Mouse (Mus musculus): Measurements from ENCODE around the gene Pitpnm1.

DNA sequence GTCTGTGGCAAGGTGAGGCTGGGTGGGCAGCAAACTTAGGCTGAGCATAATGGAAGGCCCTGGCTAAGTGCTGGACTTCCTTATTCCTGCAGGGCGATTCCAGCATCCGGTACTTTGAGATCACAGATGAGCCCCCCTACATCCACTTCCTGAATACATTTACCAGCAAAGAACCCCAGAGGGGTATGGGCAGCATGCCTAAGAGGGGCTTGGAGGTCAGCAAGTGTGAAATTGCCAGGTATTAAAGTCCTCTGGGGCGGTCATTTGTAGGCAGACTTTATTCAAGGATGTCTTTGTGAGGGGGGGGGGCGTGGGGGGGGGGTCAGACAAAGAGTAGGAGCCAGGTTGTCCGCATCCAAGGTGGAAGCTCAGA lies 51.7 kb downstream of the Pitpnm1 start:
- TF ChIP-seq CTCF (IDR thresholded peaks at IDR 0.05) (no peak), EP300 (IDR thresholded peaks at IDR 0.05) (no peak)

Measured in lung, postnatal 0 days (tissue).